Mouse (Mus musculus) heart, postnatal 25 days (tissue): ENCODE measurements around the gene Timm9. TPM values are rescaled to one million over a fixed set of nuclear protein-coding genes. Genes with fewer than 3 reads are reported as not detected.
"Not testable (repeated sequence)": the region's sequence is repeated elsewhere in the genome, so short reads cannot be mapped to it uniquely, and the experiment has no call there.

ENCODE experiments used
- DNase-seq: peaks from one replicate; pipeline ENCODE4 v3.0.0; 2022; ENCODE audit warnings: low spot score
- intact Hi-C: fragments of 180-260 bp; cut with DNase I; formaldehyde crosslinking; loops from one replicate; pipeline ENCODE4 v1.15.1; 2025
- total RNA-seq, 2 experiments: library from RNA; stranded (reverse); gene quantifications; 2 replicates each; pipeline ENCODE4 v1.2.3; 2021

Timm9 gene
- total RNA-seq, 2 experiments from 2014 or later = 33.6 to 35.6 TPM

- no peak for DNase-seq
These were observed 25.2 kb downstream of the Timm9 start, which contains the start of gene Tomm20l for GRCm38 (mm10) chr12:71111331-71111730. Gene Tomm20l, plus strand, starts transcription at chr12:71111428.

GRCm38 (mm10) chr12:71107216-71107771, 29.2 kb downstream of the Timm9 start:
- intact Hi-C loops = no loop called here
- no peak for DNase-seq

More at GRCm38 (mm10) chr12:71111331-71111730, 25.2 kb downstream of the Timm9 start, which contains the start of gene Tomm20l:
- intact Hi-C loops = no loop called here

- intact Hi-C loops, DNase-seq: not testable (repeated sequence)
These were observed 32.2 kb downstream of the Timm9 start for GRCm38 (mm10) chr12:71104275-71104674.

- no peak for DNase-seq
- intact Hi-C loops = no loop called here
These were observed 50.2 kb downstream of the Timm9 start for GRCm38 (mm10) chr12:71086331-71086730.

Other genes with a start within 250 kb of the Timm9 start
- 100 to 1,000 TPM; 133 to 135 TPM for gene Actr10, start 198.8 kb downstream of the Timm9 start, total RNA-seq
- 100 to 1,000 TPM; 191 to 201 TPM for gene Psma3, start 162.1 kb downstream of the Timm9 start, total RNA-seq
- 10 to 100 TPM; 12.0 to 16.7 TPM for gene Arid4a, start 120.7 kb downstream of the Timm9 start, total RNA-seq
- gene Tomm20l, start 25.3 kb downstream of the Timm9 start, total RNA-seq = 1 to 10 TPM in 1 of 2 experiments, under 1 TPM in 1; 0.81 to 2.1 TPM
- gene 2700049A03Rik, start 164 bp upstream of the Timm9 start, total RNA-seq = 1 to 10 TPM; 3.0 to 3.3 TPM
- gene Dact1, start 173.2 kb upstream of the Timm9 start, total RNA-seq = 1 to 10 TPM; 5.0 to 5.8 TPM